Mouse (Mus musculus): ENCODE results near the gene Prss42. TPM values are rescaled to one million over a fixed set of nuclear protein-coding genes. Genes with fewer than 3 reads are reported as not detected.
"Not testable (repeated sequence)": the region's sequence is repeated elsewhere in the genome, so short reads cannot be mapped to it uniquely, and the experiment has no call there.

Prss42 gene
- polyA plus RNA-seq, 1 experiment from 2014 or later = not detected

DNA sequence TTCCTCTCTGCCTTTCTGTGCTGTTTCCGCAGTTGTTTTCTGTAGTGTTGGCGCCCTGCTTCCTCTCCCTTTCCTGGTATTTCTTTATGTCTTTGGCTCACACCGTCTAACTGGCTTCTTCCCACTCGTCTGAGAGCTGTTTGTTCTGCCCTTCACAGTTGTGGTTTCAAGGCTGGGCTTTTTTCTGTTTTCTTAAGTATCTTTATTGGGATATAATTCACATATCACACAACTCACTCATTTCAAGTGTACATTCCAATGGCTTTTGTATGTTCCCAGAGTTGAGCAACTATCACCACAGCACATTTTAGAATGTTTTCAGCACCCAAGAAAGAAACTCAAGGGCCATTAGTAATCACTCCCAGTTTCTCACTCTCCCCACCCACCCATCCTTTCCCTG is 7.5 kb upstream of the Prss42 start:
- 71% methylated on average over 4 of the region's 4 CpGs for WGBS
- Histone ChIP-seq H3K9me3 (no peaks in the 10 kb centered on the region), H3K36me3 (no peaks in the 10 kb centered on the region), H3K27me3 (0 out of 2 replicates have a peak, but pooled peaks cover 3% of the 10 kb centered on the region), H3K4me2 (no peak overlapping the region), H3K27ac (no peak overlapping the region), H3K4me1 (replicated peaks) (no peaks in the 10 kb centered on the region), H3K9ac (replicated peaks) (no peak overlapping the region), H3K4me3 (replicated peaks) (no peak overlapping the region)
- ATAC-seq (ENCODE audit: insufficient number of reproducible peaks, insufficient read depth, low FRiP score, low TSS enrichment, low read depth) = no peak

DNA sequence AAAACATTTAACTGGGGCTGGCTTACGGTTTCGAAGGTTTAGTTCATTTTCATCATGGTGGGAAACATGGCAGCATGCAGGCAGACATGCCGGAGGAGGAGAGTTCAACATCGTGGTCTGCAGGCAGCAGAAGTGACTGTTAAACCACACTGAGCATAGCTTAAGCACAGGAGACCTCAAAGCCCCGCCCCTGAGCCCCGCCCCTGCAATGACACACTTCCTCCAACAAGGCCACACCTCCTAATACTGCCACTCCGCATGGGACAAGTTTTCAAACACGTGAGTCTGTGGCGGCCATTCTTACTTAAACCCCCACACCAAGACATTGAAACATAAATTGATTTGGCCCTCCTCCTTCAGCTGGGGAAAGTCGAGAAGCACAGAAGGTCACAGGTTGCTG is 953 bp upstream of the Prss42 start:
- 88% methylated on average over 10 of the region's 10 CpGs for WGBS
- no peaks in the 10 kb centered on the region for H3K4me1 ChIP-seq (replicated peaks)
- 0 out of 2 replicates have a peak, but pooled peaks cover 3% of the 10 kb centered on the region for H3K27me3 ChIP-seq
- H3K36me3 ChIP-seq = no peaks in the 10 kb centered on the region
- no peak overlapping the region for H3K27ac ChIP-seq
- no peak overlapping the region for H3K4me2 ChIP-seq
- ATAC-seq (ENCODE audit: insufficient number of reproducible peaks, insufficient read depth, low FRiP score, low TSS enrichment, low read depth) = no peak
- no peak overlapping the region for H3K9ac ChIP-seq (replicated peaks)
- no peak overlapping the region for H3K4me3 ChIP-seq (replicated peaks)
- H3K9me3 ChIP-seq = no peaks in the 10 kb centered on the region

DNA sequence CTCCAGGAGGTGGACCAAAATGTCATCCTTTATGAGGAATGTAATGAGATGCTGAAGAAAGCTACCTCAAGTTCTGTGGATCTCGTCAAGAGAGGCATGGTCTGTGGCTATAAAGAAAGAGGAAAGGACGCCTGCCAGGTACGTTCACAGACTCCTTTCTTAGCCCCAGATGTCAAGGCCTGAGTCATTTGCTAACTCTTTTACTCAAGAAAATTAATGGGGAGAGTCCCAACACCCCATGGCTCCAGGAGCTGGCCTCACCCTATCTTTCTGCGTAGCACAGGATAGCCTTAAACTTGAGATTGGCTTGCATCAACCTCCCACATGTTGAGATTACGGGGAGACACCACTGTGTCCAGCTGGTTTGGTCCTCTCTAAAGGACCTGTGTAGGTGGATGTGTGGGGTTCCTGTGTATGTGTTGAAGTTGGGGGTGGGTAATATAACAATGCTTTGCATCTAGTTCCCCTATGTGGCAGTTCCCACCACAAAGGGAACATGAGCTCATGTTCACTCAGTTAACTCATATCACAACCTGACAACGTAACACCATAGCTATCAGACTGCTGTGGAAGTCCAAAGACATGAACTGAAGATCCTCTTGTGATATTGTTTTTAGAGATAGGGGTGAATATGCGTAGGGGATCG is 3.0 kb downstream of the Prss42 start:
- WGBS = 84% methylated on average over 8 of the region's 8 CpGs
- no peak overlapping the region for H3K9ac ChIP-seq (replicated peaks)
- H3K27me3 ChIP-seq = no peaks in the 10 kb centered on the region
- H3K36me3 ChIP-seq = no peaks in the 10 kb centered on the region
- H3K4me1 ChIP-seq (replicated peaks) = no peaks in the 10 kb centered on the region
- no peaks in the 10 kb centered on the region for H3K9me3 ChIP-seq
- no peak overlapping the region for H3K27ac ChIP-seq
- no peak for ATAC-seq (ENCODE audit: insufficient number of reproducible peaks, insufficient read depth, low FRiP score, low TSS enrichment, low read depth)
- no peak overlapping the region for H3K4me3 ChIP-seq (replicated peaks)
- no peak overlapping the region for H3K4me2 ChIP-seq

DNA sequence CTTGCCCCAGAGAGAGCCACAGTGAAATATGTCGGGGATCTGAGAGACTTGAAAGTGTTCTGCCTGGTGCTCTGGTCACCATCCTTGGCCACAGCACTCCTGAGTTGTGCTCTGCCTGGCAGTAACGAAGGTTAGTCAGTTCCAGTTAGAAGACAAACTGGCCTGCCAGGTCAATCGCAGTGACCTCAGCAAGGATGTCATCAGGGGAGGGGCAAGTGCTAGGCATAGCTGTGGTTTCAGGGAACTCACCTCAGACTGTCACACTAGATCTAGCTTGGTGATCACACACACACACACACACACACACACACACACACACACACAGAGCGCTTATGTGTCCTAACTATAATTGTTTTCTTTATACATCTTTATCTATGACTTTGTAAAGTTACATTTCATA is 5.3 kb downstream of the Prss42 start:
- 69% methylated on average over 4 of the region's 4 CpGs for WGBS
- no peaks in the 10 kb centered on the region for H3K4me1 ChIP-seq (replicated peaks)
- no peak overlapping the region for H3K27ac ChIP-seq
- H3K9me3 ChIP-seq = no peaks in the 10 kb centered on the region
- no peak overlapping the region for H3K9ac ChIP-seq (replicated peaks)
- no peak for ATAC-seq (ENCODE audit: insufficient number of reproducible peaks, insufficient read depth, low FRiP score, low TSS enrichment, low read depth)
- no peak overlapping the region for H3K4me2 ChIP-seq
- no peak overlapping the region for H3K4me3 ChIP-seq (replicated peaks)
- H3K36me3 ChIP-seq = no peaks in the 10 kb centered on the region
- H3K27me3 ChIP-seq = no peaks in the 10 kb centered on the region

DNA sequence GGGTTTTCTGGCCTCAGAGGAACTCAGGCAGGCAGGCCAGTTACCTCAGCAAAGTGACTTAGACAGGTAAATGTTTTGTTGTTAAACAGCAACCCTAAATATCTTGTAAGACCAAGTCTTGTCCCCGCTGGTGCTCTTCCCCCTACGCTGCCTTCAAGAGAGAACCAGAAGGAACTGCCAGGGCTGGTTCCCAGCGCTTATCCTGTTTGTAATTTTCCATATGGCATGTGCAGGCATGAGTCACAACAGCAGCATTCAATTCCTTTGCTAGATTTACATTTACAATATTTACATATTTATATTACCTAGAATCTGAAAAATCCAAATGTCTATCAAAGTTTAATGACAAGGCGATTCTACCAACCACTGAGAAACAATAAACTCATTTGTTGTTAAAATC is 12.1 kb downstream of the Prss42 start:
- H3K27me3 ChIP-seq = peaks cover 6% of the 10 kb centered on the region; the same call in 1 of the 2 replicates
- no peak overlapping the region for H3K9ac ChIP-seq (replicated peaks)
- ATAC-seq (ENCODE audit: insufficient number of reproducible peaks, insufficient read depth, low FRiP score, low TSS enrichment, low read depth) = no peak
- no peaks in the 10 kb centered on the region for H3K4me1 ChIP-seq (replicated peaks)
- WGBS = 81% methylated on average over 4 of the region's 4 CpGs
- no peaks in the 10 kb centered on the region for H3K36me3 ChIP-seq
- no peak overlapping the region for H3K4me3 ChIP-seq (replicated peaks)
- H3K27ac ChIP-seq = no peak overlapping the region
- H3K4me2 ChIP-seq = no peak overlapping the region
- no peaks in the 10 kb centered on the region for H3K9me3 ChIP-seq

DNA sequence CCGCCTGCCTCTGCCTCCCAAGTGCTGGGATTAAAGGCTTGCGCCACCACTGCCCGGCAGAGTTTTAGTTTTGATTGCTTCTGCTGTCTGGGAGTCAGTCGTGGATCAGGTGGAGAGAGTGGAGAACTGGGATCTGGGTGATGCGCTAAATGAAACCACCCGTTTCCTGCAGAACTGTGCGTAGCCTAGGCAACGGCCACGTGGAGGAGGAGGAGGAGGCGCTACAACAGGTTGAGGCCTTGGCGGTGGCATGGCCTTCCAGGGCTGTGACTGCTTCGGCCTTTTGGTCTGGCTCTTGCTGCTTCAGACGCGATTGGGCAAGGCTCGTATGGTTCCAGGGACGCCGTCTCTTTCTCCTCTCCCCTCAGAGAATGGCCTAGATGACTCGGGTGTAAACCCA is 15.8 kb downstream of the Prss42 start, which contains the start of gene Prss44:
Prss44 (plus strand) TSS at position 206 of the 400 bp plus-strand sequence.
- H3K9me3 ChIP-seq = no peaks in the 10 kb centered on the region
- no peak for ATAC-seq (ENCODE audit: insufficient number of reproducible peaks, insufficient read depth, low FRiP score, low TSS enrichment, low read depth)
- no peak within 1 kb of the TSS for H3K4me2 ChIP-seq
- no peaks in the 10 kb centered on the region for H3K36me3 ChIP-seq
- H3K4me3 ChIP-seq (replicated peaks) = no peak within 1 kb of the TSS
- peaks cover 6% of the 10 kb centered on the region; the same call in 1 of the 2 replicates for H3K27me3 ChIP-seq
- no peak within 1 kb of the TSS for H3K27ac ChIP-seq
- WGBS = 58% methylated on average over 18 of the region's 18 CpGs
- no peaks in the 10 kb centered on the region for H3K4me1 ChIP-seq (replicated peaks)
- no peak within 1 kb of the TSS for H3K9ac ChIP-seq (replicated peaks)

DNA sequence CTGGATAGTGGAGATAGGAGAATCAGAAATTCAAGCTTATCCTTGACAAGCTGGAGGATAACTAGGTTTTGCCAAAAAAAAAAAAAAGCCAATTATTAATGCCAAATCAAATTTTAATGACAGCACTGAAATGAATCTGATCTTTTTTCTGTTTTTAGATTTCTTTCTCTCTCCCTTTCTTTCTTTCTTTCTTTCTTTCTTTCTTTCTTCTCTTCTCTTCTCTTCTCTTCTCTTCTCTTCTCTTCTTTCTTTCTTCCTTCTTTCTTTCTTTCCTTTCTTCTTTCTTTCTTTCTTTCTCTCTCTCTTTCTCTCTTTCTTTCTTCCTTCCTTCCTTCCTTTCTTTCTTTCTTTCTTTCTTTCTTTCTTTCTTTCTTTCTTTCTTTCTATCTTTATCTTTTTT is 22.6 kb downstream of the Prss42 start:
- not testable (repeated sequence) for H3K27me3 ChIP-seq; H3K9ac ChIP-seq (replicated peaks); ATAC-seq (ENCODE audit: insufficient number of reproducible peaks, insufficient read depth, low FRiP score, low TSS enrichment, low read depth); H3K4me2 ChIP-seq; H3K9me3 ChIP-seq; H3K4me3 ChIP-seq (replicated peaks); H3K36me3 ChIP-seq; H3K27ac ChIP-seq; H3K4me1 ChIP-seq (replicated peaks)

DNA sequence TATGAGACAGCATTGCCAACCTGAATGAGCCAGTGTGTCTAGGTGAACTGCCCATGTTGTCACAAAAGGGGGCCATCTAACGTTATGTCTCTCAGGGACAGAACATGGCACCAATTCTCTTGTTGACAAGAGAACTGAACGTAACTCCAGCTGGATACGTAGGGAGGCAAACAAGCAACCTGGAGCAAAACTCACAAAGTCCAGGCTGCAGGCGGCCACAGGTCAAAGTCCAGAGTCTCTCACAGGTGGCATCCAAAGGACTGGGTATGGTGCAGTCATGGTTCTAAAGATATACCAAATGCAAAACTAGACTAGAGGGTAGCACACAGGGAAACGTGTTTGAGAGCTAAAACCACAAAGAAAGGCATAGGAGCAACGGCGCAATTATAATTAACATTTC is 23.5 kb downstream of the Prss42 start:
- 88% methylated on average over 7 of the region's 7 CpGs for WGBS
- Histone ChIP-seq H3K27ac (no peak overlapping the region), H3K4me3 (replicated peaks) (no peak overlapping the region), H3K4me2 (no peak overlapping the region), H3K9me3 (no peaks in the 10 kb centered on the region), H3K36me3 (no peaks in the 10 kb centered on the region), H3K9ac (replicated peaks) (no peak overlapping the region), H3K27me3 (no peaks in the 10 kb centered on the region), H3K4me1 (replicated peaks) (peaks cover 8% of the 10 kb centered on the region; the same call in 1 of the 2 replicates)
- no peak for ATAC-seq (ENCODE audit: insufficient number of reproducible peaks, insufficient read depth, low FRiP score, low TSS enrichment, low read depth)

DNA sequence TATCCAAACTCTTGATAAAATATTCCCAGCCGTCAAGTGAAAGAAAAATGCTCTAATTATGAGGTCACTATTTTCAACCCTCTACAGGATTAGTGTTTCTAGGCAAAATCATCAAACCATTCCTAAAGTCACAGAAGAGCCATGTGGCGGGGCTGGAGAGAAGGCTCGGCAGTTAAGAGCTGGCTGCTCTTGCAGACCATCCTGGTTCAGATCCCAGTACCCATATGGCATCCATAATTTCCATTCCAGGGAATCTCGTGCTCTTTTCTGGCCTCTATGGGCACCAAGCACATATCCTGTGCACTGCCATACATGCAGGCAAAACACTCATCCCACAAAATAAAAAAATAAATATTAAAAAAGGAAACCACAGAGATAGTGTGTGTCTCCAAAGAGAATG is 27.5 kb downstream of the Prss42 start:
- Histone ChIP-seq H3K27ac (no peak overlapping the region), H3K4me1 (replicated peaks) (peaks cover 8% of the 10 kb centered on the region; the same call in 1 of the 2 replicates), H3K27me3 (peaks cover 11% of the 10 kb centered on the region; the same call in 1 of the 2 replicates), H3K4me3 (replicated peaks) (no peak overlapping the region), H3K9ac (replicated peaks) (no peak overlapping the region), H3K36me3 (no peaks in the 10 kb centered on the region), H3K4me2 (no peak overlapping the region), H3K9me3 (no peaks in the 10 kb centered on the region)
- ATAC-seq (ENCODE audit: insufficient number of reproducible peaks, insufficient read depth, low FRiP score, low TSS enrichment, low read depth) = no peak
- WGBS = 65% methylated on average over 4 of the region's 4 CpGs

DNA sequence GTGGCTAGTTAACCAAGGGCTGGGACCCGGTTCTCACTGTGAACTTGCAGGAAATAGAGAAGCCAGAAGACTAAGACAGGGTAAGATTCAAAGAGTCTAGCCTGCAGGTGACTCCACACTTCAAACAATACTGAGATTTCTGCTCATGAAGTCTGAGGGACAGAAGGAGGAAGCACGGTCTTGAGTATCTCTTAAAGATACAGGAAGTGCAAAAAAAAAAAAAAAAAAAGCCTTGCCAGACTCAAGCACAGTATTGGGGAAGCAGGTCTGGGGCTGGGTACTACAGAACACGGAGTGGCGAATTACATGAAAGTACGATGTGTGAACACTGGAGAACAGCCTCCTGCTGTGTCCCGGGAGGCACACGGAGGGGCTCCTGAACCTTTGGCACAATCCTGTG is 27.9 kb downstream of the Prss42 start:
- Histone ChIP-seq H3K9me3 (no peaks in the 10 kb centered on the region), H3K36me3 (no peaks in the 10 kb centered on the region), H3K4me2 (no peak overlapping the region), H3K27me3 (peaks cover 11% of the 10 kb centered on the region; the same call in 1 of the 2 replicates), H3K4me3 (replicated peaks) (no peak overlapping the region), H3K4me1 (replicated peaks) (peaks cover 8% of the 10 kb centered on the region; the same call in 1 of the 2 replicates), H3K27ac (no peak overlapping the region), H3K9ac (replicated peaks) (no peak overlapping the region)
- no peak for ATAC-seq (ENCODE audit: insufficient number of reproducible peaks, insufficient read depth, low FRiP score, low TSS enrichment, low read depth)
- WGBS = 84% methylated on average over 7 of the region's 7 CpGs

DNA sequence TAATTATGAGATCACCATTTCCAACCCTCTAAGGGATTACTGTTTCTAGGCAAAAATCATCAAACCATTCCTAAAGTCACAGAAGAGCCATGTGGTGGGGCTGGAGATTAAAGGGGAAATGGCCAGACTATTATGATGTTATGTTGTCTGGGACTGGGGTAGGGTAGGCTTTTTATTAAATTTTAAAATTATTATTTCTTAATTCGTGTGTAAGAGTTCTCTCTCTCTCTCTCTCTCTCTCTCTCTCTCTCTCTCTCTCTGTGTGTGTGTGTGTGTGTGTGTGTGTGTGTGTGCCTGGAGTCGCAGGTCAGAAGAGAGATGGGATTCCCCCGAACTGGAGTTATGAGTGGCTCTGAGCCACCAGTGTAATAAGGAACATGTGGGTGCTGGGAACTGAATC is 28.4 kb downstream of the Prss42 start, which contains the start of gene Prss43:
Prss43 (plus strand) TSS at position 301 of the 400 bp plus-strand sequence.
- WGBS = 74% methylated on average over 3 of the region's 3 CpGs

DNA sequence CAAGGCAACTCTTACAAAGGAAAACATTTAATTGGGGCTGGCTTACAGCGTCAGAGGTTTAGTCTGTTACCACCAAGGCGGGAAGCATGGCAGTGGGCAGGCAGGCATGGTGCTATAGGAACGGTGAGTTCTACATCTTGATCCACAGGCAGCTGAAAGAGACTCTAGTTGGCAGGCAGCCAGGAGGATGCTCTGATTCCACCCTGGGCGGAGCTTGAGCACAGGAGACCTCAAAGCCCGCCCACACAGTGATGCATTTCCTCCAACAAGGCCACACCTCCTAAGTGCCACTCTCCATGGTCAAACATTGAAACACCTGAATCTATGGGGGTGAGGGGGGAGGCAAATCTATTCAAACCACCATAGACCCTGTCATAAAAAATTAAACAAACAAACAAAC is 35.1 kb downstream of the Prss42 start:
- WGBS = 85% methylated on average over 5 of the region's 5 CpGs
- Histone ChIP-seq H3K27ac (no peak overlapping the region), H3K9ac (replicated peaks) (no peak overlapping the region), H3K36me3 (no peaks in the 10 kb centered on the region), H3K9me3 (no peaks in the 10 kb centered on the region), H3K4me1 (replicated peaks) (peaks cover 7% of the 10 kb centered on the region), H3K4me2 (no peak overlapping the region), H3K4me3 (replicated peaks) (no peak overlapping the region), H3K27me3 (0 out of 2 replicates have a peak, but pooled peaks cover 11% of the 10 kb centered on the region)
- ATAC-seq (ENCODE audit: insufficient number of reproducible peaks, insufficient read depth, low FRiP score, low TSS enrichment, low read depth) = no peak

More for the DNA sequence above, 28.4 kb downstream of the Prss42 start, which contains the start of gene Prss43:
- peaks cover 8% of the 10 kb centered on the region; the same call in 1 of the 2 replicates for H3K4me1 ChIP-seq (replicated peaks)
- no peak within 1 kb of the TSS for H3K4me3 ChIP-seq (replicated peaks)
- H3K27ac ChIP-seq = no peak within 1 kb of the TSS
- H3K9me3 ChIP-seq = no peaks in the 10 kb centered on the region
- ATAC-seq (ENCODE audit: insufficient number of reproducible peaks, insufficient read depth, low FRiP score, low TSS enrichment, low read depth) = no peak
- H3K27me3 ChIP-seq = peaks cover 11% of the 10 kb centered on the region; the same call in 1 of the 2 replicates
- H3K9ac ChIP-seq (replicated peaks) = no peak within 1 kb of the TSS
- no peaks in the 10 kb centered on the region for H3K36me3 ChIP-seq
- H3K4me2 ChIP-seq = no peak within 1 kb of the TSS

Data from limb, embryonic 12.5 days (tissue).